Mouse (Mus musculus) heart, embryonic 14.5 days (tissue): ENCODE measurements around the gene Acer3. TPM values are rescaled to one million over a fixed set of nuclear protein-coding genes. Genes with fewer than 3 reads are reported as not detected.

Experiments used
- ATAC-seq: fragments of 200-750 bp; cut with Nextera tagmentation; 2 replicates; pipeline ENCODE4 v1.8.0; 2017; ENCODE audit warnings: low read depth, moderate TSS enrichment; ENCODE audit not compliant: insufficient number of reproducible peaks, insufficient read depth, low FRiP score
- H3K27ac ChIP-seq, 2 experiments: fragments of 200-500 bp in 1 of 2; fragments of 300-500 bp in 1 of 2; sonication (generic) in 1 of 2; replicated peaks in 1 of 2; 2 replicates each; pipeline ENCODE4 v1.5.1; 2012 to 2014; ENCODE audit warnings: low read depth in 2 of 2, low read length in 2 of 2, control low read depth in 1 of 2, mild to moderate bottlenecking in 1 of 2, mixed read lengths in 1 of 2; ENCODE audit not compliant: control insufficient read depth in 1 of 2, insufficient read depth in 1 of 2
- H3K27me3 ChIP-seq: fragments of 300-500 bp; sonication (generic); 2 replicates; pipeline ENCODE4 v1.6.1; 2014; ENCODE audit warnings: mild to moderate bottlenecking, low read length, control low read depth; ENCODE audit not compliant: control insufficient read depth, insufficient read depth
- H3K36me3 ChIP-seq: fragments of 300-500 bp; sonication (generic); 2 replicates; pipeline ENCODE4 v1.6.1; 2014; ENCODE audit warnings: mild to moderate bottlenecking, control low read depth, low read length, mixed read lengths; ENCODE audit not compliant: control insufficient read depth, insufficient read depth
- H3K4me1 ChIP-seq, 2 experiments: fragments of 200-500 bp in 1 of 2; fragments of 300-500 bp in 1 of 2; sonication (generic) in 1 of 2; 2 replicates each; pipeline ENCODE4 v1.6.1; 2012 to 2014; ENCODE audit warnings: low read length in 2 of 2, control low read depth in 1 of 2, mixed read lengths in 1 of 2; ENCODE audit not compliant: control insufficient read depth in 2 of 2, insufficient read depth in 2 of 2
- H3K4me2 ChIP-seq: fragments of 300-500 bp; sonication (generic); 2 replicates; pipeline ENCODE4 v1.6.1; 2014; ENCODE audit warnings: mild to moderate bottlenecking, low read length
- H3K4me3 ChIP-seq, 2 experiments: fragments of 200-500 bp in 1 of 2; fragments of 300-500 bp in 1 of 2; sonication (generic) in 1 of 2; 2 replicates each; pipeline ENCODE4 v1.5.1; 2012 to 2014; ENCODE audit warnings: low read length in 2 of 2, mild to moderate bottlenecking in 2 of 2, control low read depth in 1 of 2, low read depth in 1 of 2, moderate library complexity in 1 of 2; ENCODE audit not compliant: control insufficient read depth in 1 of 2, insufficient read depth in 1 of 2
- H3K9ac ChIP-seq: fragments of 300-500 bp; sonication (generic); 2 replicates; pipeline ENCODE4 v1.6.1; 2014; ENCODE audit warnings: mild to moderate bottlenecking, low read length
- H3K9me3 ChIP-seq: fragments of 300-500 bp; sonication (generic); 2 replicates; pipeline ENCODE4 v1.6.1; 2016; ENCODE audit warnings: low read length, control low read depth; ENCODE audit not compliant: control insufficient read depth
- WGBS: fragments of 180-500 bp; shearing (Covaris S2); extraction: QIAGEN DNeasy Blood & Tissue Kit; methylation state at CpG from one replicate; pipeline ENCODE4 v1.1.7; 2014; 5-methylcytosine and 5-hydroxymethylcytosine counted together
- polyA plus RNA-seq: library from polyadenylated mRNA; unstranded; fragments of >200 nt; fragmentation: Nextera tagmentation; extraction: Ambion mirVana; gene quantifications from 2 replicates; pipeline ENCODE4 v1.2.1, GENCODE M21; 2014

Gene Acer3
- polyA plus RNA-seq, 1 experiment from 2014 or later = 27.6 TPM

DNA sequence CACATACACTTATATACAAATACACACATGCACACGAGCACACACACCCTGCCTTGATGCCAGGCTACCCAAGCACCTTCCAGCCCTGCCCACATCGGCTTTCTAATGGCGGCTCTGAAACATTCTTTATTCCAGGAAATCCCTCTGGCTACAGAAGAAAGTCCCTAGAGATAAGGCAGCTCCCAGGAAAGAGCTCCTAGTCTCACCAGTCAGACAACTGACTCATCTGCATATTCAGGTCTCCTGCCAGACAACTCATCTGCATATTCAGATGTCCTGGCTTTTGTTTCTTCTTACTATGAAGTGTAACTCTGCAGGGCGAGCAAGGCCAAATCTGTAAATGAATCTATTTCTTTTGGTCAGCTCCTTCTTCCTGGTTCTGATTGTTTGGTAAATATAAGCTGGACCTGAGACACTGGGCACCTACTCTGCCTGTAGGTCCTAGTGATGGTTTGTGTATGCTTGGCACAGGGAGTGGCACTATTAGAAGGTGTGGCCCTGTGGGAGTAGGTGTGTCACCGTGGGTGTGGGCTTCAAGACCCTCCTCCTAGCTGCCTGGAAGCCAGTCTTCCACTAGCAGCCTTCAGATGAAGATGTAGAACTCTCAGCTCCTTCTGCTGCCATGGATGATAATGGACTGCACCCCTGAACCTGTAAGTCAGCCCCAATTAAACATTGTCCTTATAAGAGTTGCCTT, 163.2 kb downstream of the Acer3 start:
- Histone ChIP-seq H3K36me3 (no peaks in the 10 kb centered on the region), H3K4me3 (no peak overlapping the region), H3K4me1 (peaks cover 25 to 34% of the 10 kb centered on the region in 2 experiments), H3K9me3 (no peaks in the 10 kb centered on the region), H3K27me3 (no peaks in the 10 kb centered on the region), H3K4me2 (no peak overlapping the region), H3K9ac (no peak overlapping the region), H3K27ac (no peak overlapping the region)
- ATAC-seq = no peak
- 57% methylated on average over 5 of the region's 5 CpGs for WGBS

Other genes starting within 250 kb of the Acer3 start
- gene Myo7a, start 201.7 kb downstream of the Acer3 start, polyA plus RNA-seq = 5.3 and 7.6 TPM in 2 replicates
- gene Omp, start 175.7 kb downstream of the Acer3 start, polyA plus RNA-seq = 0.09 TPM in 2 replicates
- 1.8 and 2.5 TPM in 2 replicates for gene Capn5, start 142.9 kb downstream of the Acer3 start, polyA plus RNA-seq
- gene B3gnt6, start 121.7 kb downstream of the Acer3 start, polyA plus RNA-seq = 0.11 and 0.19 TPM in 2 replicates
- gene Tsku, start 40.1 kb upstream of the Acer3 start, polyA plus RNA-seq = 5.7 and 6.5 TPM in 2 replicates
- gene Gucy2d, start 119.2 kb upstream of the Acer3 start, polyA plus RNA-seq = 0.13 TPM in 1 of 2 replicates, not detected in the other
- 6.9 and 8.4 TPM in 2 replicates for gene Lrrc32, start 168.1 kb upstream of the Acer3 start, polyA plus RNA-seq